Mouse (Mus musculus) cerebellum, adult (tissue): ENCODE measurements around the gene Rnf4.
A peak's percentile ranks its signal among the peaks of the same experiment; 100 is the strongest.

Experiments
- ATAC-seq: cut with Nextera tagmentation; 2 replicates; pipeline ENCODE4 v1.9.2; 2017; ENCODE audit warnings: mild to moderate bottlenecking, moderate library complexity, mixed read lengths; ENCODE audit not compliant: insufficient number of reproducible peaks, low FRiP score, low TSS enrichment

Rnf4 gene

DNA sequence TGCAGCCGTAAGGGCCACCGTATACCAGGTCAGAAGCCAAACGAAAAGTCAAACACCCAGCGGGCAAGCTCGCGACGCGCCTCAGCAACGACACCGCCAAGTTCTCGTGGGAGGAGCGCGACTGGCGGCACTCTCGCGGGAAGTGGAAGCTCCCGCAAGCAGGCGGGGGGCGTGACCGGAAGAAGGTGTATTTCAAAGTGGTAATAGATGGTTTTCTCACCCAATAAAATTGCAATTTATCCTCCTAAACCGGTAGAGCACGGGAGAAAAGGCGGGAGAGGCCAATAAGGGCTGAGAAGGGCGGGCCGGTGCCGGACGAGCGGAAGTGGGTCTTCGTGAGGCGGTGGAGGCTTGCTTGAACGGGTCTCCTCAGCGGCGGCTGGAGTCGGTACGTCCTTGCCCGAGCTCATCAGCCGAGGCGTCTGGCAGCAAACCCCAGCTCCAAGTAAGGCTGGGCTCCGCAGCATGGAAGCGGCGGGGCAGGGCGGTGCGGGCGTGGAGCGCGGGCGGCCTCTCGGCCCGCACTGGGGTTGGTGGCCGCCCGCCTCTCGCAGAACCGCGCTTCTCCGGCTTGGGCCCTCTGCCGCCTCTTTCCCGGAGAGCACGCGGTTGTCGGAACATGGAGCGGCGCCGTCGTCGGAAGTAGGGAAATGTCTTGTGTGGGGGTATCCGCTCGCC lies at the start of gene Rnf4:
TSS of gene Rnf4 (plus strand) at position 193 of the 678 bp plus-strand sequence.
- peak; percentile 99 for ATAC-seq

DNA sequence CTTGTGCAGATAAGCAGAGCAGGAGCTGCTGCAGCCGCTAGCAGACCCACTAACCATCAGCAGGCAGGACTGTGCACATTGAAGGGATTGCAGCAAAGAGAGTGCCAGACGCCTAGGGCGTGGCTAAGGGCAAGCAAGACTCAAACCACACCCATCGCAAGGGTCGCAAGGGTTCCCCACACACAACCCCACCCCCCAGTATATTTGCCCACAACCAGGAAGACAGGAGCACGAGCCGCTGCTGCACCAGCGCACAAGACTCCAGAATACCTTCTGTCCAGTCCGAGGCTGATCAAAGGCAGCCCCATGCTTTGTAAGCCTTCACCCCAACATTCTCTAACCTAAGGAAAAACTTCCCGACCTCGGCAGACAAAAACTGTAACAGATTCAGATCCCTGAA lies 49.6 kb upstream of the Rnf4 start:
- ATAC-seq: no peak

DNA sequence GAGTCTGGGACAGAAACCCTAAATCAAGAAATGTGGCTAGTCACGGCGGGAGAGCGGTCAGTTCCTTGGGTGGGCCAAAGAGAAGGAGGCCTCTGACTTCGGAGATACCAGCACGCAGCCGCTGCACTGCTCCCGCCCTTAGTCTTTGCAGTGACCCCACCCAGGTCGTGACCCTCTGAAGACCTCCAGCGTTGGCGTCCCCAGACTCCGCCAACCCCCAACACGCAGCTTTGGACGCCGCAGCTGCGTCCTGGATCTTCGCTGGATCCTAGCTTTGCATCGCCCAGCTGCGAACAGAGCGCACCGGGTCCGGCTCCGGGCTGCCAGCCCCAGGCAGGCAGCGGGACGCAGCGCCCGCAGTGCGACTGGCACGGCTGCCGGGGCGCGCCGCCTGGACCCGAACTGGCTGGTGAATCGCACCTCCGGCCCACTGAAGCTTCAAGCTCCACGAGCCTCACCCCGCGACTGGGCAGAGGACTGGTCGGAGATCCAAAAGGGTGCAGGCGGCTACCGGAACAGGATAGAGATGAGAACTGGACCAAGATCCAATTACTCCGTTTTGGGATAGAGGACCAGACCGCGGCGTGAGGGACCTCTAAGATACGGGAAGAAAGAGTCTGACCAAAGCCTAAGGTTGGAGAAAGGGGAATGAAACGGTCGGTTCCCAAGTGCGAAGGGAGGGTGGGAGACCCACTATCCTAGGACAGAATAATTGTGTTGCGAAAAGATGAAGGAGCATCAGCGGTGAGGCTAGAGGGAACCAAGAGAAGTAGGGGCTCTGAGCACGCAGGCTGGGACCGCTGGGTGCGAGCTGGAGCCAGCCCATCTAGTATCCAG lies 48.9 kb upstream of the Rnf4 start:
- 0 out of 2 replicates have a peak, but pooled peaks have one; percentile 4 for ATAC-seq

DNA sequence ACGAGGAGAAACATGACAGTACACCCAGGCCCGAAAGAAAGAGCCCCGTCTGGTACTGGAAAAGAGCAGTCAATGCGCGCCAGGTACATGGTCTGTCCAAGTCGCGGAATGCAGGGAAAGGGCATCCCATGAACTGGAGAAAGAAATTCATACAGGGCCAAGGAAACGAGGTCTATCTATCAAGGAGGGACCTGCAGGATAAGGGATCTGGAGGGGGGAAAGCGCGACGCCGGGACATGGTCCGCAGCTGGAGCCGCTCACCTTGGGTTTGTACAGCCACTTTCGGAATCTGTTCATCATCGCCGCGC lies 48.3 kb upstream of the Rnf4 start:
- no peak for ATAC-seq

DNA sequence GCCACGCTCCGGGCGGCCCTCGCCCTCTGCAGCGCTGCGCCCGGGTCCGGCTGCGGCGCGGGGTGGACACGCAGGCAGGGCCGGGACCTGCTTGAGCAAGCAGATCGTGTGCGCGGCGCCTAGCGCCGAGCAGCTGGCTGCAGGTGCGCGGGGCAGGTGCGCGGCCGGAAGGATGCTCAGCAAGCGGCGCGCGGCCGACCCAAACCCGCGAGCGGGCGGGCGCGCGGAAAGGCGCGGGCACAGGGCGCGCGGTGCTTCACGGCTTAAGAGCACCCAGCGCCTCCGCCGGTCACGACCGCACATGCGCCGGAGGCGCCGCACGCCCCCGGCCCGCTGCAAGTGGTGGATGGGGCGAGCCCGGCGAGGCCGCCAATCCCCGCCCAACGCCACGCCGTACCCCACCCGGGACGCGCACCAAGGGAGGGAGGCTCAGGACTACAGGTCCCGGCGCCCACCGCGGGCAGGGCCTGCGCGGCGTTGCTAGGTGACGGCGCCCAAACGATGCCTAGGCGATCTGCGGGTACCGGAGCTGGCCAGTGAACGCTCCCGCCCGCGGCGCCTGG lies 47.9 kb upstream of the Rnf4 start, which contains the start of the genes Zfyve28 and Cfap99:
TSS of gene Zfyve28 (minus strand) at position 296 of the 563 bp plus-strand sequence.
TSS of gene Cfap99 (plus strand) at position 447 of the 563 bp plus-strand sequence.
- peak; percentile 91 for ATAC-seq

DNA sequence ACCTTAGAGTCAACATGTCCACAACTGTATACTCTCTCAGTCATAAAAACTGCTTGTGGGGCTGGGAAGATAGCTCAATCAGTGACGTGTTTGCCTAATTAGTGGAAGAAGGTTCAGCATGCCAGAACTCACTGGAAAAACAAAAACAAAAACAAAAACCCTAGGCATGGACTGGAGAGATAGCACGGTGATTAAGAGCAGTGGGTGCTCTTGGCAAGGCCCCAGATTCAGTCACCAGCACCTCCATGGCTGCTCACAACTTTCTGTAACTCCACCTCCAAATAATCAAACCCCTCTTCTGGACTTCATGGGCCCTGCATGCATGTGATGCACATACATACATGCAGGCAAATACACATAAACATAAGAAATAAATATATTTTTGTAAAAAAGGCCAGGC lies 46.8 kb upstream of the Rnf4 start:
- no peak for ATAC-seq

DNA sequence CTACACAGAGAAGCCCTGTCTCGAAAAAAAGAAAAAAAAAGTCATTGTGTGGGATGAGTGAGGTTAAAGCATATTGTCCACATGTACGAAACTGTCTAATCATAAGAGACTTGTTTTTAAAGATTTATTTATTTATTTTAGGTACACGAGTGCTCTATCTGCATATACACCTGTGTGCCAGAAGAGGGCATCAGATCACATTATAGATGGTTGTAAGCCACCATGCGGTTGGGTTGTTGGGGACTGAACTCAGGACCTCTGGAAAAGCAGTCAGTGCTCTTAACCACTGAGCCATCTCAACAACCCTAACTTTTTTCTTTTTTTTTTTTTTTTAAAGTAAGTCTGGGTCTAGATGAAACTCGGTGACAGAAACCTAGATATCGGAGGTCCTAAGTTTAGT lies 42.7 kb upstream of the Rnf4 start:
- ATAC-seq: no peak

DNA sequence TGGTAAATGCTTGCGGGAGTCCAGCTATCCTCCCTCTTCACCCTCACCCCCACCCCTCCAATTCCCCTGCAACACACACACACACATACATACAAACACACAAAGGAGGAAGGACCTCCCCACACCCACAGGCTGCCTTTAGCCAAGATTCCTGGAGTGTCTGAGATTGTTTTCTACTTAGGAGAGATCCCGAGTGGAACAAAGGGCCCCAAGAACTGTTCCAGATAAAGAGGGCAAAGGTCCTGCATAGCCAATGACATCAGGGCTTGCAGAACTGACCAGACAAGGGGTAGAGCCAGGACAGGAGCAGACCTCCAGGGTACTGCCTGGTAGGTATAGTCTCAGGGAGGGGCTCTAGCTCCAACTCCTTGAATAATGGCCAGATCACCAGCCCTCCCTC lies 41.4 kb upstream of the Rnf4 start:
- no peak for ATAC-seq

DNA sequence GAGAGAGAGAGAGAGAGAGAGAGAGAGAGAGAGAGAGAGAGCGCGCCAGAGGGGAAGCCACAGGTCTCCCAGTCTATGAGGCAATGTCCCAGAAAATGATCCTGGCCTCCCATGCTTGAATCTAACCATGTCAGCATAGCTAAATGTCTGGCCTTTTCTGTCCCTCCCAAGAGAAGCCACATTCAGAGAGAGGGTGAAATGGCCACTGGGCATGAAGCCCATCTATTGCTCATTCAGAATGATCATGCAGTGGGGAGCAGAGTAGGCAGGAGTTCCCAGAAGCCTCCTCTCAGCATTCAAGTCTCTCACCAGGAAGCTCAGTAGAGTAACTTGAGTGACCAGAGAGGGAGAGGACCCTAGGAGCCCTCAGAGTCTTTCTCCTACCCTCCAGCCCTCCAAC lies 40.9 kb upstream of the Rnf4 start:
- ATAC-seq: no peak

DNA sequence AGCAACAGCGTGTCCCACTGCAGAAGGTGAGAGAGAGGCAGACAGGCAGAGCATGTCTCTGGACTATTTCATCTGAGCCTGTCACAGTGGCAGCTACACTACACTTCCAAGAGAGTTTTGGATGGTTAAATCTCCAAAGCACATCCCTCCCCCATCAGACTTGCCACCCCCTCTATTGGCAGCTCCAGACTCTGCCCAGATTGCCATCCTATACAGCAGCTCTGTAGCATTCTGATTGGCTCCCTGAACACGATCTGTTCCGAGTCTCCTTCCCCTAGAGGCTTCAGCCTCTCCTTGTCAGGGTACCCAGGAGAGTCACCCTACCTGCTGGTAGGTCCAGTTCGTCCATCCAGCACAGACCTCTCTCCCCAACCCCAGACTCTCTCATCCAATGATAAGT lies 38.0 kb upstream of the Rnf4 start:
- no peak for ATAC-seq

DNA sequence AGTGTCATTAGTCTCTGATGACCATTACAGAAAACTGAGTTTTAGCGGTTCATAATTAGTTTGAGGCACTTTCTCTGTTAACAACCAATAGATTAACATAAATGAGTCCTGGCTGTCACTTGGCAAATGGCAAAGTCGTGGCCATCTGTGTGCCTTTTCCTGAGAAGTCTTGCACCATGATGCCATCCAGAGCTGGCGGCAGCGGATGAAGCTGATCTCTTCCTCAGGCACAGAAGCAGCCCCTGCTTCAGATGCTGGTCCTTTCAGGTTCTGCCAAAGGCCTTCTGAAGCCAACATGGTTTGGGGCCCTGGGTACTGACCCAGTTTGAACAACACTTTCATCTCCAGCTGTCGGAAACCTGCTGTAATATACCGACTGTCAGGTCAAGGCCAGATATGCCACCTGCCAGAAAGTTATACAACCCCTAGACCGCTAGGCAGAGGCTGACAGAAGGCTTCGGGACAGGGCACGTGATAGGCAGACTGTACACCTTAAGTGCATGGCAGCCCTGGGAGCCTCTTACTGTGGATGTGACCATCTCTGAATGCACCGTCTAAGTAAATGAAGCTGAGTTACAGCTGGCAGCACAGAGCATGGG lies 37.1 kb upstream of the Rnf4 start:
- ATAC-seq: no peak; the same call in 1 of the 2 replicates

DNA sequence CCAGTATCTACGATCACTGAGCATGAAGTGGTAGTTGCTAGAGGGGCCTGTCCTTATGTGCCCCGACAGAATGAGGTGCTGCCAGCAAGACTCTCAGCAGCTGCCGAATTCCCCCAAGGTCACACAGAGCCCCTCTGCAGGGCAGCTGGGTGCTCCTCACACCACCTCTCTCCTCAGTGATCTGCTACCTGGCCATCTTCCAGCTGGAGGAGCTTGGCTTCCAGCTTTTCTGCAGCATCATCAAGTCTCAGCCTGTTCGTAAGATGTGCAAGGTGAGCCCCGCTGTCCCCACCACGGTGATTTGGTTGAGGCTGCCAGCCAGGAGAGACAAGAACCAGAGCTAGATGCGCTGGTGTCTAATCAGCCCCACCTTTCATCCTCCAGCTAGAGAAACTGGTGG lies 33.7 kb upstream of the Rnf4 start:
- no peak for ATAC-seq

DNA sequence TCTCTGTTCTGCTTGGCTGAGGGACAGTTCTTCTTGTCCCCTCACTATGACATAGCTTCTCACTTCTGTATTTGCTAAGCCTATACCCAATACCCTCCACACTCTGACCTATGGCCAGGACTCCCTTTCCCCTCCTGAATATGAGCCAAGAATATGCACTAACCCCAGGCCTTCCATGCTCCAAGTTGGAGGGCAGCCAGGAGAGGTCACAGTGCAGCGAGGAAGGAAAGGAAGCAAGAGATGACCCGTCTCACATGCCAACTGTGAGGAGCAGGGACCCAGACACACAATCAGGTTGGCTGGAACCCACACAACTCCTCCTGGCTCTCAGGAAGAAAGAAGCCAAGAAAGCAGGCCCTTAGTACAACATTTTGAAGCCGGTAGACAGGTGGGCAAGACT lies 27.1 kb upstream of the Rnf4 start:
- ATAC-seq: no peak

DNA sequence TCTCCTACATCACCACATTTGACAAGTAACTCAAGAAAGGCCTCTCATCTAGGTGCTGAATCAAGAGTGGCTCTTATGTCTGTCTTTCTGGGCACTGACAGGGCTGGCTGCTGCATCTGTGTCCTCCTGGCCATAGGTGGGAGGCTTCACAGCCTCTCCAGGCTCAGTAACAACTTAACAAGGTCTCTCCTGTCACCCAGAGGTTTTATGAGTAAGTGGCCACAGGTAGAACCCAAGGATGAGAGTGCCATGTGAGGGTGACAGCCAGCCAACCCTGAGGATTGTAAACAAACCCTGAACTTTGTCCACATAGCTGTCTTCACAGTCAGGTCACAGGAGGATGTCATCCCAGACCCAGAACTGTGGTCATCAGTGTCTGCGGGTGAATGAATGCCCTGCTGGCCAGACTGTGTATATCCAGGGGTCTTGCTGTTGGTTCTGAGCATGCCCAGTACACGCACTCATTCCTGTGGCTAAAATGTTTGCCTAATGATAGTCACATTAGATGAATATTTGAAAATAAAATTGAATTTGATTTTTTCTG lies 16.5 kb upstream of the Rnf4 start:
- no peak for ATAC-seq

DNA sequence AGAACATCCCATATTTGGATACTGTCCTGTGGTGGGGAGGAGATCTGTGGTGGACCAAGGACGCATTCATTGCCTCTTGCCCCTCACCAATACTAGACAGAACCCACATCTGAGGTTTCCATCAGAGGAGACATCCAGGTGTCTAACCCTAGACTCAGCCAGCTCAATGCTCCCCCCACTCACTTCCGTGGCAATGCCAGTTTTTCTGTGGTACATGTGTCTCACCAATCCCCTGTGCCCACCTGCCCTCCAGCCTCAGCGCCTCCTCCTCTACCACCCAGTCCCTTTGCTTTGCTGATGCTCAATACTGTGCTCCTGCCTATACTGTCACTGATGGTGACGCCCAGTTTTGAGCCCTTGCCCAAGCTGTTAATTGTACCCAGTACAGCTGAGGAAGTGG lies 14.9 kb upstream of the Rnf4 start:
- no peak for ATAC-seq

DNA sequence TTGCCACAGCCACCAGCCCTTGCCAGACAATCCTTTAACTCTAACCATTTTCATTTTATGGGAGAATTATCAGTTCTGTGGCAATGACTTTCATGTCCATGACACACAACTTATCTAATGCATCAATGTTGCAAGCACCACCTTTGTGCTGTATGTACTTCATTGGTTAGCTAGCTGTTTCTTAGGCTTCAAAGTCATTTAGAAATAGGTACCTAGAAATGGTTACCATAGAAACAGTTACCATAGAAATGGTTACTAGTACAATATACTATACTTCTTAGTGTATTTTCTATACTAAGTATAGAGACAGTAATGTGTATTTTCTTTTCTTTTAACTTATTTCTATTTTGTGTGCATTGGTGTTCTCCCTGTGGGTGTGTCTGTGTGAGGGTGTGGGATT lies 10.8 kb upstream of the Rnf4 start:
- ATAC-seq: no peak

DNA sequence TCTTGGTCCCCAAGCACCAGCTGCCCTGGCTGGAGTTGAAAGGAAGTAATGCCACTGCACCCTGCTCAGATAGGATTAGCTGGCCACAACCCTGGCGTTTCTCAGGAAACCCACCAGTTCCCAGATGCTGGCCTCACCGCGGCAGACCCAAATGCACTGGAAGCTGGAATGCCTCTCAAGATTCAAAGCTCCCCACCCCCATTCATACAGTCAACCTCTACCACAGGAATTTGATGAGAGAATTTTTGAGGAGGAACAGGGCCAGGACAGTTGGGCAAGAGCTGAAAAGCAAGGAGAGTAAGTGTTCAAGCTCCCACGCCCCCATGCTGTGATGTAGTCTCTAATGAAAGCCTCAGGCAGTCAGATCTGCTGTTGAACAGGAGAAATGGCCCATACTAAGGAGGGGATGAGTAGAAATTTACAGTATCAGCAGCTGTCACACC lies 9.8 kb upstream of the Rnf4 start:
- ATAC-seq: no peak

DNA sequence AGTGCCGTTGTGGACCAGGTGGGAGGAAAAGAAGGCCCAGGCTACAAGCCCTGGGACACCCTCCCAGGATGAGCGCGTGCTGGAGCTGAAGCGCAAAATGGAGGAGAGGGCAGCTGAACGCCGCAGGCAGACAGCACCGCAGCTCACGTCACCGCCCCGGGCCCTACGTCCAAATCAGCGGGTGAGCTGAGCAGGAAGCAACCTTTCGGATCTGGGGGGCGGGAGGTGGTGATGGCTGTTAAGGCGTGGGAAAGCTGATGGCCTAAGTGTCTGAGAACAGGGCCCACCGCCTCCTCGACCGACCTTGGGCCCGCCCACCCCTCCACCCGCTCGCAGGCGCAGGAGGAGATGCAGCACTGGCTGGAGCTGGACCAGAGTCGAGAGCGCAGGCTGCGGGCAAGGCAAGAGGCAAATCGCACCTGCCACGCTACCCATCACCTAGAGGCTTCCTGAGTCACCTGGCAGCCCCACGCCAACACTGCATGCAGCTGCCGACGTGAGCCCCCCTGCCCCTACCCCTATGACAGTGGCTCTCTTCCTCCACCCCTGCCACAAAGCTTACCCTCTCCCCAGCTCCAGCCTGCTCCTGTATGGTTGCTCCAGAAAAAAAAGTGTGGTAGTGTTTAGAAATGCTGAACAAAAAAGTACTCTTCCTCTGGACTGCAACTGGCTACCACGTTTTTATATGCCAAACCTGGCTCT lies 9.1 kb upstream of the Rnf4 start:
- no peak for ATAC-seq

DNA sequence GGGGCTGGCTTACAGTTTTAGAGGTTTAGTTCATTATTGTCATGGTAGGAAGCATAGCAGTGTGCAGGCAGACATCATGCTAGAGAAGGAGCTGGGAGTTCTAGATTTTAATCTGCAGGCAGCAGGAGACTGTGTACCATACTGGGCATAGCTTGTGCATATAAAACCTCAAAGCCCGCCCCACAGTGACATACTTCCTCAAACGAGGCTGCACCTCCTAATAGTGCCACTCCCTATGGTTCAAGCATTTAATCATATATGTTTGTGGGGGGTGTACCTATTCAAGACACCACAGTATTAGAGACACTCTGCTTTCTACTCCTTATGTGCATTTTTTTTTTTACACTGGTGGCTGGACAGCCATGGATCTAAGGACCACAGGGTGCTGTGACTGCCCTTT lies 6.0 kb upstream of the Rnf4 start:
- no peak for ATAC-seq

DNA sequence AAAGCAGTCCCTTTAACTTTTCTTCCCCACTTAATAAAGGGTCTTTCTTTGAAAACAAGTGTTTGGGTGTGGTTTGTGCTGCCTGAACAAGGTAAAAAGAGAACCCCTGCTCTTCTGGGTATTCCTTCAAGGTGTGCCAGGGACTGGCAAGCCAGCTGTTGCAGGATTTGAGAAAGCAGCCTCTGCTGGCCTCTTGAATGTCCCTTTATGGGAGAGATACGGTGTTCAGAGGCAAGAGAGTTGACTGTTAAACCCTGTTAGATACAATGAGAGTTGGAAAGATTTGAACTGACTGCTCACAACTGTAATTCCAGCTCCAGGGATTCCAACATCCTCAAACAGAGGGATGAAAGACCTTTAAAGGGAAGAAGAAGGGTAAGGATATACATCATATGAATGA lies 2.0 kb upstream of the Rnf4 start:
- ATAC-seq: no peak
